Mouse (Mus musculus): ENCODE measurements around the gene Megf6.
A peak's percentile ranks its signal among the peaks of the same experiment; 100 is the strongest.

Gene Megf6

DNA sequence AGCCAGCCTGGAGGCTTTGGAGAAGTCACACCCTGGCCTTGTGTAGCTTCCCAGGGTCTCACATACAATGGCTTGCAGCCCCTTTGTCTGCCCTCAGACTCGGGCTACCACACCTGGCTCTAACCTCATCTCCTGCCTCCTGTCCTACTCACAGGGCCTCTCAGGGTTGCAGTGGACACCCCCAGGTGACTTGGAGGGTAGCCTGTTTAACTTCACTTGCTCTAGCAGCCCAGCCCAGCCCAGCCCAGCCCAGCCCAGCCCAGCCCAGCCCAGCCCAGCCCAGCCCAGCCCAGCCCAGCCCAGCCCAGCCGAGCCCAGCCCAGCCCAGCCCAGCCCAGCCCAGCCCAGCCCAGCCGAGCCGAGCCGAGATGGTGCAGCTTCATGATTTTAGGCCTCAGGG, 43.5 kb downstream of the Megf6 start:
- no peak for DNase-seq

GRCm38 (mm10) chr4:154217711-154218350, 47.3 kb downstream of the Megf6 start:
- DNase-seq = no peak

DNA sequence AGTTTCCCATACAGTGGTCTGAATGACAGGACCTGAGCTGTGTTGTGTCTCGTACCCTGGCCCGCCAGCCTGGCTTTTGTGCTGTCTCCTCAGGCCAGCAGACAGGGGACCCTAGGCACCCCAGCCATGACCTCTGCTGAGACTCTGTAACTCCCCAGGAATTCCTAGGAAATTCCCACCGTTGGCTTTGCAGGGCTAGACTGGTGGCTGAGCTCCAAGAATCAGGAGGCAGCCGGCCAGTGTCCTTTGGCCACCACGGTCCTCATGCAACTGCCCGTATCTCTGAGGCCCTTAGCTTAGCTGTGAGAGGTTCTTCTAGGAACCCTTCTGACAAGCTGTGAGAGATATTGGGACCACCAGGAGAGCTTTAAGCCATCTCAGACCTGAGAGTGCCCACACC, 52.2 kb downstream of the Megf6 start:
- peak; percentile 14 to 54 for DNase-seq

GRCm38 (mm10) chr4:154224267-154224969, 53.9 kb downstream of the Megf6 start:
- no peak for DNase-seq

DNA sequence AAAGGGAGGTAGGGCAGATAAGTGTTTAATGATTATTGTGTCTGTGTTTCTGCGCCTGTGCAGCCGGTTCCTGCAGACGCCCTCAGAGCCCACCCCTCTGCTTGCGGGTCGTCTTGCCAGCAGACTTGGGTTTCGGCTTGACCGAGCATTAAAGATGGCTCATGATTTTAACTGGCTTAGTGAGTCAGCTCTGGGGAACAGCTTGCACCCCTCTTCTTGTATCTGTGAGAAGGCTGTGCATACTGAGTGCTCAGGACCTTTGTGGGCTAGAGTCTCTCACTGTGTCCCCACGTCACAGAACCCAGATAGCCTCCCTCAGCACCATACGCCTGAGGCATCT, 54.4 kb downstream of the Megf6 start:
- DNase-seq = no peak

DNA sequence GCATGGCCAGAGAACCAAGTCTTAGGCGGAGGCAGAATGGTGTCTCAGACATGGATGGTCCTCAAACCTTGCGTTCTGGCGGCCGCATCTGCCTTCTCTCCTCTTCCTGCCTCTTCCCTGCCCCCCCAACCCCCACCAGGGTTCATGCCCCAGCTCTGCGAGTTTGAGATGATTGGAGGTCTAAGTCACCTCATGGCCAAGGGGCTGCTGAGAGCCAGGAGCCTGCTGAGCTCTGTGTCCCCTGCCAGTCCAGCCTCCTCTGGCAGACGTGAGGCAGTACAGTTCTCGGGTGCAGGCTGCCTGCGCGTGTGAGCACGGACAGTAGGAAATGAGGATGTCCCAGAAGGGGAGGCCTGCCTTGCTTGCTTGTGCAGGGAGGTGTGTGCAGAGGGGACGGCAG, 56.1 kb downstream of the Megf6 start:
- DNase-seq = no peak

- no peak for DNase-seq
Measured at GRCm38 (mm10) chr4:154228336-154228735, 57.8 kb downstream of the Megf6 start.

DNA sequence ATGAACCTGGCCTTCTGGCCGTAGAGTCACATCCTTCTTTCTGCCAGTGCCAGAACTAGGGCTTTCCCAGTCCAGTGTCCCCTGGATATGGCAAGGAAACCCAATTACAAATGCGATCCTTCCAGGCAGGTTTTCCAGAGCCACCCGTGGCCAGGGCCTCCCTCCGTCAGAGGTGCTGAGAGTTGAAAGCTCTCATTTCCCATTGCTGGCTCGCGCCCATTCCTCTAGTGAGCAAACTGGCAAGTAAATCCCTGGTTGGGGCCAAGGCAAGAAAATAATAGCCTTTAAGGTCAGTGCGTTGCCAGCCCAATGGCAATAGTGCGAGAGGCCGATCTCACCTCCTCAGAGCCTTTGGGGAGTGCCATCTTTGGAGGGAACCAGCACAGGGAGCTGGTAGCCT, 59.0 kb downstream of the Megf6 start:
- DNase-seq = no peak

GRCm38 (mm10) chr4:154231380-154231779, 60.9 kb downstream of the Megf6 start:
- no peak for DNase-seq

DNA sequence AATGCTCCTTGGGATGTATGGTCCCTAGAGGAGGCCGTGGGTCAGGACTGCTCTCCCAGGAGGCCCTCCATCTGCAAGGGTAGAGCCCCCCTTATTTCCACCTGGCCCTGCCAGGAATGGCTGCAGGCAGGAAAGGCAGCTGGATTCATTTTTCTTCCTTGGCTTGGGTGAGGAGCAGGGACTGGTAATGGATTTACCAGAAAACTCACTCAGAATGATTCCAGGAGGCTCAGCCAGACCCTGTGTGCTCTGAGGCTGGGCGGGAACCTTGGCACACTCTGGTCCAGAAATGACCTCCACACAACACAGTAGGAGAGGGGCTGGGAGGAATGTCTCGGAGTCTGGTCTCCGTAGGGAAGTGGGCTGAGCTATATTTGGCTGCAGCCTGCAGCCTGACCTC, 61.8 kb downstream of the Megf6 start:
- no peak for DNase-seq

GRCm38 (mm10) chr4:154236001-154236400, 65.5 kb downstream of the Megf6 start:
- DNase-seq = no peak

DNA sequence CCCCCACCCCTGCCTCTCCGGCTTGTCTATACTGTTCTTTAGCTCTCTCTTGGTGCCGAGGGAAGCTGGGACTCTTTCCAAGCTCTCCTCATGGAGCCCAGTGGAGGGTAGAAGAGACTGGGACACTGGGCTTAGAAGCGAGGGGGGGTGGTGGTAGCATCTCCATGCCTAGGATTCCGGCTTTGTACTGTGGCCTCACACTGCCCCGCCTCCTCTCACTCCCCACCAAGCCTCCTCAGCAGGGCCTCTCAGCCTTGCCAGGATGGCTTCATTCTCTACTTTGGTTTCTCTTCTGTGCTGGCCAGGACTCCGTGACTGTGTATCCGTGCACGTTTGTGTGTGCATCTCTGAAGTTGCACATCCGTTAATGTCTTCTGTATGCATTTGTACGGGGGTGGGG, 66.4 kb downstream of the Megf6 start:
- DNase-seq = no peak

- no peak for DNase-seq
Measured at GRCm38 (mm10) chr4:154237306-154237705, 66.8 kb downstream of the Megf6 start.

DNA sequence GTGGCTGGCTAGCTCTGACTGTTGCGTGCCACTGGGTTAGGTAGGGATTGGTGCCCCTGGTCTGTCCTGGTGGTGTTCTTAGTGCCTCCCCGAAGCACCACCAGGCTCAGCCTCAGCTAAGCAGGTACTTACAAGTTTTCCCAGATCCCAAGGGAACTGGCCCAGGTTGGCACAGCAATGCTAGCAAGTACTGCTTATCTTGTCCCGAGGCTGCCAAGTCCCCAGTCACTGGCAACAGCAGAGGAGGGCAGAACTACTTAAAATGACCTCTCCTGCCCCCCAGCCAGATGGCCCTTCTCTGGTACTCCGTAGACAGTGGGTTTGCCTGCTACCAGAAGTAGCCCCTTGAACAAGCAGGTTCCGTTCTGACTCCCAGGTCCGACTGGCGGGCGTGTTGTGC, 68.7 kb downstream of the Megf6 start:
- DNase-seq = no peak

- peak in 1 of 2 experiments; percentile 13 for DNase-seq
Measured at GRCm38 (mm10) chr4:154240608-154241007, 70.1 kb downstream of the Megf6 start.

GRCm38 (mm10) chr4:154245342-154245741, 74.8 kb downstream of the Megf6 start:
- DNase-seq = no peak

GRCm38 (mm10) chr4:154246115-154247040, 75.8 kb downstream of the Megf6 start:
- peak; percentile 73 to 90 for DNase-seq

GRCm38 (mm10) chr4:154247207-154248091, 76.9 kb downstream of the Megf6 start:
- no peak for DNase-seq

DNA sequence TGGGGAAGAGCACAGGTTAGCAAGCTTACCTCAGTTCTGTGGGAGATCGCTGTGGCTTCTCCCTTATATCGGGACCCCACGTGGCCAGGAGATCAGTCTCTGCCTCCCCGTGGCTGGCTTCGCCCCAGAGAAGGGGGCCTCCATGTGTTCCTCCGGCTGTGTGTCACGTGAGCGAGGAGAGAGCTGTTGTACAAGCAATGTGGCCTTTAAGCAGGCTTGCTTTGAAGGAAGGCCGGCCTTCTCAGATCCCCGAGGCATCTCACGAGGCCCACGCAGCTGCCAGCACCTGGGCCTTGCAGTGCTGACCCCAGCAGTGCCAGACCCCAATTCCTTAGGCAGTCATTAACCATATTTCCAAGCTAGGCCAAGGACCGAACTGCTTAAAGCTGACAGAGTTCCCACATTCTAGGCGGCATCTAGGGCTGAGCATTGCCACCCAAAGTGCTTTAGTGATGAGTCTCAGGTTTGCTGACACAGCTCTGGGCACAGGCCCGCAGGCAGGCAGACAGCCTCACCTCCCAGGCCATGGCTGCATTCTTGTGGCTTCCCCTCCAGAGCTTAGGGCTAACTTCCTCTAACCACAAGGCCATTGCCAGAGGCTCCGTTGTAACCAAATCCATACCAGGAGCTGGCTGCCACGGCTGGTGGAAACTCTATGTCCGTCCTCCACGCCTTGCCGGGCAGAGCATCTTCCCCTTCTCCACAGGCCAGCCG, 77.7 kb downstream of the Megf6 start:
- DNase-seq = no peak

DNA sequence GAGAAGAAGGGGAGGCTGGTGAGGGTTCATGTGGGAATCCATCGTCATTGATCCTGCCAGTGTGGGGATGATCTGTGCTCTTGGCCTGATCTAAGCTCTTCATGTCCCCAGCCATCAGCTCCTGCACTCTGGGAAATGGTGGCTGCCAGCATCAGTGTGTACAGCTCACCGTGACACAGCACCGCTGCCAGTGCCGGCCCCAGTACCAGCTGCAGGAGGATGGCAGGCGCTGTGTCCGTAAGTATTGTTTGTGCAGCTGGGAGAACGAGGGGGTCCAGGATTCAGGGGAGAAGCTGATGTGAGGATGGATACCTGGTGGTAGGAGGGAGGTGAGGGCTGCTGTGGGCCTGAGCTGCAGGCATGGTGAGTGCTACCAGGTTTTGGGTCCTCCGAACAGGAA, 78.8 kb downstream of the Megf6 start:
- no peak for DNase-seq

- DNase-seq = no peak
Measured at GRCm38 (mm10) chr4:154252537-154253255, 82.2 kb downstream of the Megf6 start.
